Mouse (Mus musculus): Measurements from ENCODE around the gene Igsf11. TPM values are rescaled to one million over a fixed set of nuclear protein-coding genes. Genes with fewer than 3 reads are reported as not detected.

The Igsf11 gene
- polyA plus RNA-seq, 1 experiment, result 0.47 TPM

DNA sequence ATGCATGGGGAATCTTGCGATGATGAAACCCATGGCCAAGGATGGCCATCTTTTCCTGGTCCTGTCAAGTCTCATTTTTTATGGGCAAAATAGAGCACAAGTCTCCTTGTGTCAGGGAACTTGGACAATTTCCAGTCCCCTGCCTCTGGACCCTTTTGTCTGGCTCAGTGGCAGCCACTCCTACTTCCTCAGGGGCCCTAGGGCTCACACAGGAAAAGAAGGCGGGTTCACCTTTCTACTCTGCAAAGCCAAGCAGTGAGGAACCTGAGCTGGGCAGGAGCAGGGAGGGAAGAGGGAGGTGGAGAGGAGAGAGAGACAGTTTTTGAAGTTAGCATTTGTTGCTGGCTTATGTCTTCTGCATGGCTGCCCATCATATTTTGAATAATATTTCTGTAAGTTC, 93.9 kb downstream of the Igsf11 start:
- TF ChIP-seq CEBPB (IDR thresholded peaks at IDR 0.05; ENCODE audit: insufficient read depth, poor library complexity, severe bottlenecking), result no peak
- Histone ChIP-seq H3K4me2 (ENCODE audit: low read depth) (no peak overlapping the region), H3K4me3 (no peak overlapping the region), H3K36me3 (ENCODE audit: control insufficient read depth, insufficient read depth) (no peaks in the 10 kb centered on the region), H3ac (ENCODE audit: control insufficient read depth, insufficient read length) (no peak overlapping the region), H3K27me3 (ENCODE audit: control insufficient read depth, insufficient read depth, insufficient read length) (no peaks in the 10 kb centered on the region), H3K79me2 (ENCODE audit: control insufficient read depth, insufficient read depth) (no peaks in the 10 kb centered on the region)

DNA sequence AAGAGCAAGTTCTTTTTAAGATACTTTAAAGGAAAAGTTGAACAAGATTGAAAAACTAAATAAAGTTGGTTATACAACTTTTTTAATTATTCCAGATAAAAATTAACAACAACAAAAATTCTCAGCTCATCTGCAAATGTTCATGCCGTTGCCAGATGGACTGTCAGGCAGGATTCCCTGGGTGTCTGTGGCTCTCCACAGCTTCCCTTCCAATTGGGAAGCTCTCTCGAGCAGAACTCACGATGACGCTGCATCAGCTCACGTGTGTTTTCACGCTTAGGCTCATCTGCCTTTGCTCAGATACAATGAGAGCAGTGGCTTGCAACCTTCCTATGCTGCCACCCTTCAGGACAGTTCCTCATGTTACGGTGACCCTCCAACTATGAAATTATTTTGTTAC, 101.2 kb downstream of the Igsf11 start:
- Histone ChIP-seq H3K27me3 (ENCODE audit: control insufficient read depth, insufficient read depth, insufficient read length) (no peaks in the 10 kb centered on the region), H3K4me3 (no peak overlapping the region)
- TF ChIP-seq SRF (IDR thresholded peaks at IDR 0.05; ENCODE audit: control insufficient read depth, insufficient read length, low read depth) (no peak), E2F4 (IDR thresholded peaks at IDR 0.05; ENCODE audit: insufficient read depth) (no peak), MAX (IDR thresholded peaks at IDR 0.05; ENCODE audit: low read depth) (no peak), REST (IDR thresholded peaks at IDR 0.05; ENCODE audit: insufficient read depth, insufficient read length) (no peak), USF1 (IDR thresholded peaks at IDR 0.05; ENCODE audit: low read depth) (no peak), TCF12 (IDR thresholded peaks at IDR 0.05; ENCODE audit: insufficient read depth, poor library complexity, severe bottlenecking) (no peak), MYOD1 (IDR thresholded peaks at IDR 0.05; ENCODE audit: control insufficient read depth in 1 of 3, insufficient read length in 2 of 3, low read depth in 2 of 3) (no peak), TCF3 (IDR thresholded peaks at IDR 0.05; ENCODE audit: insufficient read length, low read depth) (no peak), POLR2AphosphoS2 (IDR thresholded peaks at IDR 0.05; ENCODE audit: insufficient read length, low read depth) (no peak), MYOG (IDR thresholded peaks at IDR 0.05; ENCODE audit: control insufficient read depth in 1 of 3, insufficient read depth in 1 of 3, insufficient read length in 2 of 3, low read depth in 2 of 3) (no peak), POLR2A (IDR thresholded peaks at IDR 0.05; ENCODE audit: insufficient read length, low read depth) (no peak)

DNA sequence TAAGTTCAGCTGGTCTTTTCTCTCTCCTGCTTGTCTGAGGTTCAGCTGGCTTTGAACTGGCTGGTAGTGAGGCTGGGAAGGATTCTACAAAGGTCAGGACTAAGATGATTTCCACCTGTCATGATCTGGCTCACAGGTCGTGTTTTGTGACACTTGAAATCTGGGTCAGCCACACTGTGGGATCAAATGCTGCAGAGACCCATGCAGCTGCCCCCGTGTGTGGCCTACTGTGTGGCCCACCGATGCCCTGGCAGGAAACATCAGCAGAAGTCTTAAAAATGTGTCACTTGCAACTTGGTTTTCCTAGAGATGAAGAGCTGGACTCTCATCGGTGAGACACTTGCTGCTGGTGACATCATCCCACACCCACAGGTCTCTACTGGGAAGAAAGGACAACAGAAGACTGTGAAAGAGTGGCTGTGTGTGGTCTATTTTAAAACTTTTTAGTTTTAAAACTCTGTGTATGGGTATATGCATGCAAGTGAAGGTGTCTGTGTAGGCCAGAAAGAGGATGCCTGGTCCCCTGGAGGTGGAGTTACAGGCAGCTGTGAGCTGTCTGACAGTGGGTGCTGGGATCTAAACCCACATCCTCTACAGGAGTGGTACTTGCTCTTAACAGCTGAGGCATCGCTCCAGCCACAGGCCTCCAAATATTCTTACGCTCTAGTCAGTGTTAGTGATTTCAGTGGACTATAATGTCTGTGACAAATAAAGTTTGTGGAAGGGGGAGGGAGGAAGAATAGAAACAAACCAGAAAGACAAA, 106.2 kb downstream of the Igsf11 start:
- Histone ChIP-seq H3K27me3 (ENCODE audit: control insufficient read depth, insufficient read depth, insufficient read length) (no peaks in the 10 kb centered on the region), H3K4me3 (no peak overlapping the region), H3K36me3 (ENCODE audit: control insufficient read depth, insufficient read depth) (no peaks in the 10 kb centered on the region), H3ac (ENCODE audit: control insufficient read depth, insufficient read length) (no peak overlapping the region), H3K4me2 (ENCODE audit: low read depth) (peak overlapping the region; percentile 27), H3K79me2 (ENCODE audit: control insufficient read depth, insufficient read depth) (no peaks in the 10 kb centered on the region)
- peak in 2 of 3 experiments; percentile 35 to 66 for TF ChIP-seq MYOD1 (IDR thresholded peaks at IDR 0.05; ENCODE audit: control insufficient read depth in 1 of 3, insufficient read length in 2 of 3, low read depth in 2 of 3)
- no peak for TF ChIP-seq POLR2A (IDR thresholded peaks at IDR 0.05; ENCODE audit: insufficient read length, low read depth)
- 0 out of 2 replicates have a peak, but pooled peaks have one; percentile 38 for TF ChIP-seq CEBPB (IDR thresholded peaks at IDR 0.05; ENCODE audit: insufficient read depth, poor library complexity, severe bottlenecking)

More for the DNA sequence above, 101.2 kb downstream of the Igsf11 start:
- Histone ChIP-seq H3ac (ENCODE audit: control insufficient read depth, insufficient read length) (no peak overlapping the region), H3K36me3 (ENCODE audit: control insufficient read depth, insufficient read depth) (no peaks in the 10 kb centered on the region), H3K79me2 (ENCODE audit: control insufficient read depth, insufficient read depth) (no peaks in the 10 kb centered on the region), H3K4me2 (ENCODE audit: low read depth) (no peak overlapping the region)

- H3ac ChIP-seq (ENCODE audit: control insufficient read depth, insufficient read length), result no peak overlapping the region
- no peaks in the 10 kb centered on the region for H3K27me3 ChIP-seq (ENCODE audit: control insufficient read depth, insufficient read depth, insufficient read length)
- peak overlapping the region; percentile 3 for H3K4me2 ChIP-seq (ENCODE audit: low read depth)
- TF ChIP-seq USF1 (IDR thresholded peaks at IDR 0.05; ENCODE audit: low read depth) (no peak), POLR2A (IDR thresholded peaks at IDR 0.05; ENCODE audit: insufficient read length, low read depth) (no peak), CEBPB (IDR thresholded peaks at IDR 0.05; ENCODE audit: insufficient read depth, poor library complexity, severe bottlenecking) (no peak), SRF (IDR thresholded peaks at IDR 0.05; ENCODE audit: control insufficient read depth, insufficient read length, low read depth) (no peak), E2F4 (IDR thresholded peaks at IDR 0.05; ENCODE audit: insufficient read depth) (no peak), POLR2AphosphoS2 (IDR thresholded peaks at IDR 0.05; ENCODE audit: insufficient read length, low read depth) (no peak), TCF12 (IDR thresholded peaks at IDR 0.05; ENCODE audit: insufficient read depth, poor library complexity, severe bottlenecking) (no peak), MYOG (IDR thresholded peaks at IDR 0.05; ENCODE audit: control insufficient read depth in 1 of 3, insufficient read depth in 1 of 3, insufficient read length in 2 of 3, low read depth in 2 of 3) (no peak), TCF3 (IDR thresholded peaks at IDR 0.05; ENCODE audit: insufficient read length, low read depth) (no peak), MYOD1 (IDR thresholded peaks at IDR 0.05; ENCODE audit: control insufficient read depth in 1 of 3, insufficient read length in 2 of 3, low read depth in 2 of 3) (no peak), REST (IDR thresholded peaks at IDR 0.05; ENCODE audit: insufficient read depth, insufficient read length) (no peak), MAX (IDR thresholded peaks at IDR 0.05; ENCODE audit: low read depth) (no peak)
- H3K36me3 ChIP-seq (ENCODE audit: control insufficient read depth, insufficient read depth), result no peaks in the 10 kb centered on the region
- H3K79me2 ChIP-seq (ENCODE audit: control insufficient read depth, insufficient read depth), result no peaks in the 10 kb centered on the region
- H3K4me3 ChIP-seq, result no peak overlapping the region
Observed at GRCm38 (mm10) chr16:38999298-38999697, 106.8 kb downstream of the Igsf11 start.

- Histone ChIP-seq H3K27me3 (ENCODE audit: control insufficient read depth, insufficient read depth, insufficient read length) (no peaks in the 10 kb centered on the region), H3ac (ENCODE audit: control insufficient read depth, insufficient read length) (no peak overlapping the region), H3K79me2 (ENCODE audit: control insufficient read depth, insufficient read depth) (no peaks in the 10 kb centered on the region), H3K4me2 (ENCODE audit: low read depth) (no peak overlapping the region), H3K36me3 (ENCODE audit: control insufficient read depth, insufficient read depth) (no peaks in the 10 kb centered on the region), H3K4me3 (no peak overlapping the region)
- TF ChIP-seq USF1 (IDR thresholded peaks at IDR 0.05; ENCODE audit: low read depth) (no peak), MYOD1 (IDR thresholded peaks at IDR 0.05; ENCODE audit: control insufficient read depth in 1 of 3, insufficient read length in 2 of 3, low read depth in 2 of 3) (no peak), SRF (IDR thresholded peaks at IDR 0.05; ENCODE audit: control insufficient read depth, insufficient read length, low read depth) (no peak), TCF12 (IDR thresholded peaks at IDR 0.05; ENCODE audit: insufficient read depth, poor library complexity, severe bottlenecking) (no peak), CEBPB (IDR thresholded peaks at IDR 0.05; ENCODE audit: insufficient read depth, poor library complexity, severe bottlenecking) (no peak), E2F4 (IDR thresholded peaks at IDR 0.05; ENCODE audit: insufficient read depth) (no peak), POLR2A (IDR thresholded peaks at IDR 0.05; ENCODE audit: insufficient read length, low read depth) (no peak), REST (IDR thresholded peaks at IDR 0.05; ENCODE audit: insufficient read depth, insufficient read length) (no peak), TCF3 (IDR thresholded peaks at IDR 0.05; ENCODE audit: insufficient read length, low read depth) (no peak), POLR2AphosphoS2 (IDR thresholded peaks at IDR 0.05; ENCODE audit: insufficient read length, low read depth) (no peak), MYOG (IDR thresholded peaks at IDR 0.05; ENCODE audit: control insufficient read depth in 1 of 3, insufficient read depth in 1 of 3, insufficient read length in 2 of 3, low read depth in 2 of 3) (no peak), MAX (IDR thresholded peaks at IDR 0.05; ENCODE audit: low read depth) (no peak)
Observed at GRCm38 (mm10) chr16:39006978-39007377, 114.5 kb downstream of the Igsf11 start.
